Mouse (Mus musculus) lung, postnatal 0 days (tissue): ENCODE data around the gene Pou3f3.

Experiments
- CTCF ChIP-seq: IDR thresholded peaks from 2 replicates; pipeline ENCODE4 v1.5.1; 2016; ENCODE audit warnings: antibody characterized with exemption, mild to moderate bottlenecking
- EP300 ChIP-seq: IDR thresholded peaks from 2 replicates; pipeline ENCODE4 v1.6.1; 2016; ENCODE audit warnings: antibody characterized with exemption, mild to moderate bottlenecking, control low read depth

GRCm38 (mm10) chr1:42697756-42698583 is 2.4 kb downstream of the Pou3f3 start:
- no peak for TF ChIP-seq CTCF
- TF ChIP-seq EP300 = no peak
